Mouse (Mus musculus) large intestine, adult 2 months (tissue): ENCODE data around the gene Gm49661. TPM values are rescaled to one million over a fixed set of nuclear protein-coding genes. Genes with fewer than 3 reads are reported as not detected.

Experiments used
- DNase-seq: peaks from one replicate; pipeline ENCODE4 v3.0.0-alpha.2; 2012; ENCODE audit warnings: low read depth, low spot score
- WGBS: fragments of 180-500 bp; shearing (Covaris S2); methylation state at CpG from one replicate; pipeline ENCODE4 v1.1.7; 2018; 5-methylcytosine and 5-hydroxymethylcytosine counted together
- polyA plus RNA-seq: library from polyadenylated mRNA; depleted of rRNA; stranded (reverse); fragments of >200 nt; gene quantifications from 2 replicates; pipeline ENCODE4 v1.2.3, GENCODE M21; 2012

Gm49661 gene
- polyA plus RNA-seq, 1 experiment: 1.4 TPM

GRCm38 (mm10) chr8:84970135-84970790 lies 1.0 kb upstream of the Gm49661 start:
- DNase-seq: no peak
- WGBS: 5% methylated on average over 21 of the region's 21 CpGs

DNA sequence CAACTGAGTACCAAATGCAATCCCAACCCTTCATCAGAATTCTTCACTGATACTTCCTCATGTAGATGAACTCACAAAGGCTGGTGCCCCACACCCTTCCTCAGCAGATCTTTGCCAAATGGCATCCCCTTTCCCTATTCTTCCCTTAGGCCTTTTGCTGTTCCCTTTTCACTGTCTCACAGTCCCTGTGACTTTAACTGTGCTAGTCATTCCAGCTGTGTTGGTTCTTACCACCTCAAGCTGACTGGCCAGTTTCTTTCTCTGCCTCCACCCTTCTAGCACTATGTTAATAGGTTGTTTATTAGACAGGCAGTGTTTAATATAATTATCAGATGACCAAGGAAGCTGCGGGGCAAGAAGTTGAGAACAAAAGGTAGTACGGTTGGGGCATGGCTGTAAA lies 583 bp downstream of the Gm49661 start:
- 2% methylated on average over 2 of the region's 2 CpGs for WGBS
- DNase-seq: no peak

GRCm38 (mm10) chr8:84967532-84968304 lies 1.5 kb downstream of the Gm49661 start:
- WGBS: 91% methylated on average over 13 of the region's 13 CpGs
- DNase-seq: no peak

GRCm38 (mm10) chr8:84966603-84967002 lies 2.6 kb downstream of the Gm49661 start:
- DNase-seq: no peak
- 38% methylated on average over 3 of the region's 3 CpGs for WGBS

DNA sequence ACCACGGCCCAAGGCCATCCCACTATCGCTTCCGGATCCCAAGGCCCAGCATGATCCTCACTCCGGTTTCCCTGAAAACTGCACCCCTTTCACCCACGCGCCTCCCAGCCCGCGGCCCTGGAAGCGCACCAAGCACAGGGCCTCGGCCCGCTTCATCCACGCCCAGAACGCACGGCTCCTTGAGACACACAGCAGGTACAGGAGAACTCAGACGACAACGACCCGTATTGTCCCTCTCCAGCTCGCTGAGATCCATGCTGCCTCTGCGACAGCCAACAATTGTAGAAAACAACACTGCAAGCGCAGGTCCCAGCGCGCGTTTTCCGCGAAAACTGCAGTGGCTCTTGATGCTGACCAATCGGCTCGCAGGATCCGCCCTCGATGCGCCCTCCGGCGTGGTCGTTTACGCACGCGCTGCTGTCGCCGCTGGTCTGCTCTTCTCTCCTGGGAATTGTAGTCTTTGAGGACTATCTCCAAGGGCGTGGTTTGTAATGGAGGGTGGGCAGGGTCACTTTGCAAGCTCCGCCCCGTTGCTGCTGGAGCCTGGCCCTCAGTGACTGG lies 3.4 kb downstream of the Gm49661 start:
- under 1% methylated on average over 41 of the region's 41 CpGs for WGBS

DNA sequence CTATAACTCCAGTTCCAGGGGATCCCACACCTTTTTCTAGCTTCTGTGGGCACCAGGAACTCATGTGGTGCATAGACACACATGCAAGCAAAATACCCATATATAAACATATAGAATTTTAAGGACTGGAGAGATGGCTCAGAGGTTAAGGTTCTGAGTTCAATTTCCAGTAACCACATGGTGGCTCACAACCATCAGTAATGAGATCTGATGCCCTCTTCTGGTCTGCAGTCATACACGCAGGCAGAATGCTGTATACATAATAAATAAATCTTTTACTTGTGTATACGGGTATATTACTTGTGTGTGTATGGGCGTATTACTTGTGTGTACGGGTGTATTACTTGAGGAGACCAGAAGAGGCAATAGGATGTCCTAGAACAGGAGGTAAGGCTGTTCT lies 5.3 kb downstream of the Gm49661 start:
- DNase-seq: no peak
- 51% methylated on average over 4 of the region's 4 CpGs for WGBS

More for the DNA sequence above, 3.4 kb downstream of the Gm49661 start:
- DNase-seq: no peak

DNA sequence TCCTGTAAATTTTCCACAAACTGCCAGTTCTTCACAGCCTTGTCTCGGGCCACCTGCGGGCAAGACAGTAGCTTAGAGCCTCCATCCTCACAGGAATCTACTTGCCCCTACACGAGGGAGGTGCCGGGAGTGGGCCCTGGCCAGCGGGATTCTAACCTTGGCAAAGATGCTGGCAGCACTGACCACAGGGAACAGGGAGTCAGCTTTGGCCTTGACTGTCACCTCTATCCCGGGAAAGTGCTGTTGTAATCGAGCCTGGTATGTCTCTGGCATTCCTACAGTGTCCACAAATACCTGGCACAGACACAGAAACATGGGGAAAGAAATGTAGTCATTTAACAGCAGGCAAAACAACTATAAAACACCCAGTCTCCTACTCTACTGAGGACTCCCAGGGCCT lies 9.4 kb downstream of the Gm49661 start:
- DNase-seq: no peak
- 78% methylated on average over 7 of the region's 7 CpGs for WGBS

DNA sequence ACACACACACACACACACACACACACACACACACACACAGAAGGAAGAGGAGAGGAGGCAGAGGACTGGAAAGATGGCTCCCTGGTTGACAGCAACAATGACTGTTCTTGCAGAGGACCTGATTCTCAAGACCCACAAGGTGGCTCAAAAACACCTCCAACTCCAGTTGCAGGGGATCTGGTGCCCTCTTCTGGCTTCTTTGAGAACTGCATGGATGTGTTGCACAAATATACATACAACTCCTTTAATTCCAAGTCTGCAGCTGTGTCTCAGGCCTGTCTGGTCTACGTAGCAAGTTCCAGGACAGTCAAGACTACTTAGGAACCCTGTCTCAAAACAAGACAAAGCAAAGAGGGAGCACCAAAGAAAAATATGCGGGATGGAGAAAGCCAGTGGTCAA lies 12.5 kb downstream of the Gm49661 start:
- DNase-seq: no peak
- WGBS: 54% methylated on average over 2 of the region's 2 CpGs

DNA sequence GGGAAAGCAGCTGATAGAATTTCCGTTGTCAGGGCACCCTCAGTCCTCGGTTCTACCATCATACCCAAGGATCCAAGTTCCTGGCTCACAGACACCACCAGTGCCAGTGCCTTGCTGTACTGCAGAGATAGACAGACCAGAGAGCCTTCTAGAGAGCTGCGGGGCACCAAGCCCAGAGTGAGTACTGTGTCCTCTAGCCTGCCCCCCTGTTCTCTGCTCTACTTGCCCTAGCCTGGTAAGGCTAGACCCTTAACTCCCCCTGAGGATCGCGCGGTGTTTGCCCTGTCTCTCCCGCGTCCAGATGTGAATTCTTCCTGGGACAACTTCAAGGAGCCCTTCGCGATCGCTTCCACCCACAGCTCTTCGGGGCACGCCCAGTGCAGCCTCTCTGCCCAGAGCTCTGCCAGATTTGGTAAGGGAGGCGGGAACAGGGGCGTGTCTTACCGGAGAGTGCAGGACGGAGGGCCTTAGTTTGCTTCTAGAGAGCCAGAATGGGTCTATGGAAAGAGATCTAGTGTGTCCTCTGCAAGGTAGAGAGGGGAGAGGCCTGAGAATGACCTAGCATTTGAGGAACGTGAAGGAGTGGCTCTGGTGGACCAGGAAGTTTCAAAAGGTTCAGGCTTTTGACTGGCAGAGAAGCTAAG lies 16.5 kb downstream of the Gm49661 start:
- no peak for DNase-seq
- WGBS: 6% methylated on average over 18 of the region's 18 CpGs

- WGBS: 21% methylated on average over 12 of the region's 12 CpGs
Measured at GRCm38 (mm10) chr8:84949753-84950152, 19.5 kb downstream of the Gm49661 start.

GRCm38 (mm10) chr8:84947241-84947545 lies 22.0 kb downstream of the Gm49661 start:
- DNase-seq: no peak
- WGBS: 9% methylated on average over 9 of the region's 9 CpGs

More at GRCm38 (mm10) chr8:84949753-84950152, 19.5 kb downstream of the Gm49661 start:
- DNase-seq: no peak

- WGBS: 17% methylated on average over 17 of the region's 17 CpGs
- no peak for DNase-seq
Measured at GRCm38 (mm10) chr8:84946528-84947240, 22.5 kb downstream of the Gm49661 start, which contains the start of gene Rtbdn. Gene Rtbdn, plus strand, starts transcription at chr8:84946991.

DNA sequence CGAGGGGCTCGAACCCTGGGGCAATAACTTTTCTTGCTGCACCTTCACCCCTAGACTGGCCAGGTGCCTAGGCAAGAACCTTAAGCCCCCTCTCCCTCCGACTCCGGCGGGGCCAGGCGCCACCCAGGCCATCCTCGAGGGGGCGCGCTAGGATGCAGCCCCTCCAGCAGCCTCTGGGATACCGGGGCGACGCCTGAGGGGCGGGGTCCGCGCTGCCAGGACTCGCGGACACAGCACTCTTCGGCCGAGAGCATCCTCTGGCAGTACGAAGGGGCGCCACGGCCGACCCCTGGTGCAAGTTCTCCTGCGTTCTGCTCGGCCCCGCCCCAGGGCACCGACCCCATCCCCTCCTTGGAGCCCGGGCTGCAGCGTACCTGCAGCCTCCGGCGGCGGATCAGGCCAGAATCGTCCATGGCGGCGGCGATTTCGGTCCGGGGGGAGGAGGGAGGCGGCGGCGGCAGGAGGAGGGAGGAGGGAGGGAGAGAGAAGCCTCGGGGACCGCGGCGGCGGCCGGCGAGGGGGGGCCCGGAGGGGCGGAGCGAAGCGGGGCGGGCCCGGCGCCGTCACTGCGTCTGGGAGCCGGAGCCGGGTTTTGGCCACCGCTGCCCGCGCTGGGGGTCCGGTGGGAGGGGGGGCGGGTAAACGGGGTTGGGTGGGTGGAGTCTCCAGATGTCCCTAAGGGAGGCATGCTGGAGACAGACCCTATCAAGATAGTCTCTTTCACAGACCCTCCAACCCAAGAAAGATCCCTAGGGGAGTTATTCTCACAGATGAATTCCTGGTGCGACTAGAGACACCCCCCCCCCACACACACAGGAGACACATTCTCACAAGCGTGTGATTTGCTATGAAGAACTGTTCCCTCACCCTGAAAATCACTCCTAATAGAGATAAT lies 23.4 kb downstream of the Gm49661 start:
- no peak for DNase-seq
- WGBS: under 1% methylated on average over 58 of the region's 67 CpGs

DNA sequence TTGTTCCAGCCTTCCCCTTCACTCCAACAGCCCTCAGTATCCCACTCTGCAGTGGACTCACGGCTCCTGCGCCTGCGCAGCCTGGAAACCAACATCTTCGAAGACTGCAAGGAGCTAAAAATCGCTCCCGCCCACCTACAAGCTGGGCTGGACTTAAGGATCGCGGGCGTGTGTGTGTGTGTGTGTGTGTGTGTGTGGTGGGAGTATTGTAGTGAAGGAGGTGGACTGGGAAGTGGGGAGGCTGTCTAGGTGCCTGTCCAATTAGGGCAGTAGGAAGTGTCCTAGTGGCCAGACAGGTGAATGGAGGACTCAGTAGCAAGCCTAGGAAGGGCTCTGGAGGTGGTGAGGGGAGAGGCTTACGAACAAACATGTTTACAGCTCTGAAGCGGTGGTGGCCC lies 24.0 kb downstream of the Gm49661 start:
- no peak for DNase-seq
- WGBS: 10% methylated on average over 11 of the region's 11 CpGs

GRCm38 (mm10) chr8:84944478-84945160 lies 24.6 kb downstream of the Gm49661 start:
- WGBS: 3% methylated on average over 26 of the region's 26 CpGs
- no peak for DNase-seq

DNA sequence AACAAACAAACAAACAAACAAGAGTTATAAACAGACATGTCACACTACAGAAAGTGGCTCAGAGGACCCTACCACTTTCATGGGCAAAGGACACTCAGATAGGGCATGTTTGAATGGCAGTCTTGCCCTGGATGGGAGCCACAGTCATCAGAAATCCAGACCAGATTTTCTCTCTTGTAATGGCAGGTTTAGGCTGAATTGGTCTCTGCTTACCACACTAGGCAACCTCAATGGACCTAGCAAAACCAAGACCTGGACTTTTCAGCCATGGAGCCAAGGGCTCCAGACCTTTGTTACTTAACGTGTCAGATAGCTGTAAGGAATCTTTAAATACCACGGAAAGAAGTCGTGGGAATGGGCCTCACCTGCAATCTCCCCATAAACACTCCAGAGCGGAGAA lies 25.5 kb downstream of the Gm49661 start:
- 22% methylated on average over 4 of the region's 4 CpGs for WGBS
- DNase-seq: no peak

GRCm38 (mm10) chr8:84937620-84938485 lies 31.4 kb downstream of the Gm49661 start:
- 56% methylated on average over 13 of the region's 13 CpGs for WGBS
- no peak for DNase-seq
